Mouse (Mus musculus) liver, adult 2 months (tissue): ENCODE measurements around the gene U2af1.

Experiments used
- CTCF ChIP-seq: fragments of 200-500 bp; IDR thresholded peaks from 2 replicates; pipeline ENCODE4 v1.5.1; 2011; ENCODE audit warnings: low read depth, low read length, control low read depth
- POLR2A ChIP-seq: fragments of 200-500 bp; IDR thresholded peaks from 2 replicates; pipeline ENCODE4 v1.6.1; 2011; ENCODE audit warnings: low read length, control low read depth; ENCODE audit not compliant: insufficient read depth; ENCODE audit errors: extremely low read depth

DNA sequence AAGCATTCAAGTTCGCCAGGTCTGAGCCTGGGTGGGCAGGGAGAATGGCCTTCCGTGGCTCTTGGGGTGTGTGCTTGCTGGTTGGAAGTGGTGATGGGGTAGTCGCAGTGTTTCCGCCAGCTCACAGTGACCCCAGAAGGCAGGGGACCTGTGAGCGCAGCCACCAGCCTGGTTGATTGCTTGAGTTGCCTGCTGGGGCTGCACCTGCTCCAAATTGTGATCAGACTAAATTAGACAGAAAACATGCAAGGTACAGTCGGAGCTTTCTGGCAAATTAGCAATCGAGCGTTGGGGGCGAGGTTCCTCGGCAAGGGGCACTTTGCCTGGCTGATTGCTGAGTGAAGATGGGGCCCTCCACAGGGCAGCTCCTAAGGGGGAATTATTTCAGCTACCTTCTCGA, 39.7 kb upstream of the U2af1 start:
- TF ChIP-seq POLR2A (no peak), CTCF (no peak)
